Comparison of ENCODE assay signal across 9 mouse cellular contexts in genomic region chr9:107701594-107701993, GRCm38 (mm10). TPM values are rescaled to one million over a fixed set of nuclear protein-coding genes. Genes with fewer than 3 reads are reported as not detected.
DNase-seq lines count a peak whose midpoint lies in the region; TF ChIP-seq lines count a peak whose summit lies in the region.
"Had no signal": no experiment of that assay in that cellular context is flagged by ENCODE, and none has a peak within 500 bp of the region (broad histone marks: within the 10 kb centered on the region; RNA-seq: fewer than 3 reads in every experiment).

No protein-coding gene starts in this region.

- TF ChIP-seq CTCF in embryonic fibroblast, embryonic 13.5 days (IDR thresholded peaks at IDR 0.05; ENCODE audit: borderline replicate concordance, insufficient read depth, low read length): no peak

- peak; percentile 97 for DNase-seq in heart, adult 11 months
- no peak for DNase-seq in heart, adult 8-10 months (ENCODE audit: low spot score)
- peak; percentile 69 to 71 for DNase-seq in heart, postnatal 36 days
- DNase-seq in layer of hippocampus, postnatal 10 days (ENCODE audit: low spot score in 2 of 2): peak; percentile 72 to 80
- peak; percentile 95 for DNase-seq in lung, postnatal 36 days
- peak; percentile 83 for DNase-seq in urinary bladder, adult 18-20 months (ENCODE audit: low spot score in 2 of 2)
- no peak for DNase-seq in retina, embryonic 14.5 days (ENCODE audit: low spot score)

- intact Hi-C loops in heart, postnatal 36 days (cut with DNase I): no loop called here

- peaks cover 37% of the 10 kb centered on the region for H3K4me1 ChIP-seq in embryonic fibroblast, embryonic 13.5 days (ENCODE audit: control insufficient read depth, insufficient read depth, low read length)

- no peak overlapping the region for H3K4me3 ChIP-seq in embryonic fibroblast, embryonic 13.5 days (ENCODE audit: insufficient read depth, low read length)

- H3K27ac ChIP-seq in embryonic fibroblast, embryonic 13.5 days (ENCODE audit: insufficient read depth, low read length): peak overlapping the region; percentile 91

- TF ChIP-seq POLR2A in embryonic fibroblast, embryonic 13.5 days (IDR thresholded peaks at IDR 0.05; ENCODE audit: low read depth, low read length): peak; percentile 37; the same call in 1 of the 2 replicates

RNA-seq across cellular contexts. Expression of gene Sema3f, which starts 8.7 kb away (rescaled TPM):
- total RNA-seq in heart, adult 8-10 months (2022): 10 to 100 TPM; 11.9 to 16.5 (median 14.3) TPM
- 68.0 and 88.1 TPM in 2 replicates for polyA plus RNA-seq in embryonic fibroblast, embryonic 13.5 days (2011; ENCODE audit: insufficient read length, low read depth, missing spikeins)
- 10 to 100 TPM; 16.0 to 16.9 TPM for total RNA-seq in heart, postnatal 36 days (2021)
- total RNA-seq in layer of hippocampus, postnatal 10 days (2021): 1 to 10 TPM; 6.7 to 9.1 TPM

RNA-seq across cellular contexts. Expression of gene Gnat1, which starts 22.1 kb away (rescaled TPM):
- not detected for total RNA-seq in heart, adult 8-10 months (2022)
- polyA plus RNA-seq in embryonic fibroblast, embryonic 13.5 days (2011; ENCODE audit: insufficient read length, low read depth, missing spikeins): not detected in 2 replicates
- not detected for total RNA-seq in heart, postnatal 36 days (2021)
- 1 to 10 TPM in 1 of 2 experiments, under 1 TPM in 1; 0.71 to 1.1 TPM for total RNA-seq in layer of hippocampus, postnatal 10 days (2021)
- polyA plus RNA-seq: embryonic facial prominence, embryonic 11.5 days had no signal

RNA-seq across cellular contexts. Expression of gene Slc38a3, which starts 32.3 kb away (rescaled TPM):
- 10 to 100 TPM; 62.8 to 91.0 (median 81.6) TPM for total RNA-seq in heart, adult 8-10 months (2022)
- 1.1 TPM in 1 of 2 replicates, not detected in the other for polyA plus RNA-seq in embryonic fibroblast, embryonic 13.5 days (2011; ENCODE audit: insufficient read length, low read depth, missing spikeins)
- total RNA-seq in heart, postnatal 36 days (2021): 10 to 100 TPM; 66.0 to 80.3 TPM
- 100 to 1,000 TPM in 1 of 2 experiments, 10 to 100 TPM in 1; 96.5 to 109 TPM for total RNA-seq in layer of hippocampus, postnatal 10 days (2021)

Comparison
In these comparisons a context has a peak if more than half of its experiments do, and no peak if none do; other contexts are left out.
1. DNase-seq: peak in heart, adult 11 months (single experiment), heart, postnatal 36 days (2 of 2), layer of hippocampus, postnatal 10 days (2 of 2), lung, postnatal 36 days (single experiment) and urinary bladder, adult 18-20 months (2 of 2); none in heart, adult 8-10 months (single experiment) and retina, embryonic 14.5 days (single experiment).